Comparison of ENCODE assay signal across 17 mouse cellular contexts in the genomic region with DNA sequence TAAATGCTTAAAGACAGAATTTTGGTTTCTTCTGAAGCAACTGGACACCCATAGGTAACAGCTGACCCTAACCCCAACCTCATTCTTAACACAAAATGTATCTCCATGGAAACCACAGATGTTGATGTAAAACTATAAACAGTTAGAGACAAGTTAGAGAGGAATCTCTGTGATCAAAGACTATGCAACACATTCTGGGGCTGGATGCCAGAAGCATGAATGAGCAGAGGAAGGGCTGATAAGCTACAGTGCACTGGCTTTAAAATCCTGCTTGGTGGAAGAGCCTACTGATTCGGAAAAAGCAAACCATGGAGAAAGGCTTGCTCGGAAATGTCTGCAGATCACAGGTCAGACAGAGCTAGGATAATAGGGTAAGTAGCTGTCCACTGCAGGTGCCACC. TPM values are rescaled to one million over a fixed set of nuclear protein-coding genes. Genes with fewer than 3 reads are reported as not detected.
DNase-seq lines count a peak whose midpoint lies in the region; TF ChIP-seq lines count a peak whose summit lies in the region.
"Had no signal": no experiment of that assay in that cellular context is flagged by ENCODE, and none has a peak within 500 bp of the region (broad histone marks: within the 10 kb centered on the region; RNA-seq: fewer than 3 reads in every experiment).

No protein-coding gene starts in this region.

- H3K27me3 ChIP-seq in heart, adult 2 months (ENCODE audit: control insufficient read depth, insufficient read depth, low read length), result no peaks in the 10 kb centered on the region
- H3K27me3 ChIP-seq: forebrain, embryonic 15.5 days; hindbrain, embryonic 15.5 days; liver, embryonic 15.5 days; neural tube, embryonic 12.5 days had no signal

- no peak overlapping the region for H3K9ac ChIP-seq in heart, adult 2 months (ENCODE audit: low read depth, low read length)
- H3K9ac ChIP-seq: forebrain, embryonic 15.5 days; hindbrain, embryonic 15.5 days; liver, embryonic 15.5 days; neural tube, embryonic 12.5 days had no signal

- H3K4me3 ChIP-seq in heart, adult 2 months, result no peak overlapping the region
- no peak overlapping the region for H3K4me3 ChIP-seq in lung, adult 2 months (replicated peaks; ENCODE audit: extremely low read depth, low read depth, low read length)
- no peak overlapping the region for H3K4me3 ChIP-seq in embryonic fibroblast, embryonic 13.5 days (ENCODE audit: insufficient read depth, low read length)
- no peak overlapping the region for H3K4me3 ChIP-seq in layer of hippocampus, adult 2 months
- H3K4me3 ChIP-seq: forebrain, embryonic 15.5 days; hindbrain, embryonic 15.5 days; liver, embryonic 15.5 days; neural tube, embryonic 12.5 days had no signal

- TF ChIP-seq CTCF in heart, adult 2 months (IDR thresholded peaks at IDR 0.05), result no peak
- no peak for TF ChIP-seq CTCF in lung, adult 2 months (IDR thresholded peaks at IDR 0.05; ENCODE audit: insufficient read depth, low read length)
- no peak for TF ChIP-seq CTCF in embryonic fibroblast, embryonic 13.5 days (IDR thresholded peaks at IDR 0.05; ENCODE audit: borderline replicate concordance, insufficient read depth, low read length)
- TF ChIP-seq CTCF in layer of hippocampus, adult 2 months (conservative IDR thresholded peaks at IDR 0.05), result no peak

- TF ChIP-seq EP300 in heart, adult 2 months (IDR thresholded peaks at IDR 0.05; ENCODE audit: insufficient read depth, low read depth, low read length), result no peak

- peaks cover 40% of the 10 kb centered on the region for H3K36me3 ChIP-seq in heart, adult 2 months (ENCODE audit: control insufficient read depth, insufficient read depth, low read length)
- H3K36me3 ChIP-seq: forebrain, embryonic 15.5 days; hindbrain, embryonic 15.5 days; liver, embryonic 15.5 days; neural tube, embryonic 12.5 days had no signal

- no peaks in the 10 kb centered on the region for H3K79me2 ChIP-seq in heart, adult 2 months (replicated peaks; ENCODE audit: control insufficient read depth, insufficient read depth, low read length)

- DNase-seq in heart, adult 2 months, result no peak
- DNase-seq in heart, adult 8-10 months (ENCODE audit: low spot score), result no peak
- peak; percentile 26 to 47 for DNase-seq in lung, adult 18-20 months
- no peak for DNase-seq in lung, adult 2 months
- peak; percentile 55 for DNase-seq in lung, postnatal 14 days
- no peak for DNase-seq in layer of hippocampus, adult 2 months (ENCODE audit: low spot score in 2 of 2)
- no peak for DNase-seq in layer of hippocampus, postnatal 10 days (ENCODE audit: low spot score in 2 of 2)
- DNase-seq: cerebellum, adult 2 months; kidney, postnatal 14 days had no signal

- peaks cover 29% of the 10 kb centered on the region for H3K4me1 ChIP-seq in heart, adult 2 months (ENCODE audit: control insufficient read depth, insufficient read depth, low read length)
- peaks cover 22% of the 10 kb centered on the region for H3K4me1 ChIP-seq in lung, adult 2 months (ENCODE audit: control insufficient read depth, insufficient read depth, low read length)
- H3K4me1 ChIP-seq in embryonic fibroblast, embryonic 13.5 days (ENCODE audit: control insufficient read depth, insufficient read depth, low read length), result peaks cover 34% of the 10 kb centered on the region
- H3K4me1 ChIP-seq: forebrain, embryonic 15.5 days; hindbrain, embryonic 15.5 days; liver, embryonic 15.5 days; neural tube, embryonic 12.5 days had no signal

- H3K27ac ChIP-seq in heart, adult 2 months, result peak overlapping the region; percentile 39
- peak overlapping the region; percentile 67; the same call in 1 of the 2 replicates for H3K27ac ChIP-seq in embryonic fibroblast, embryonic 13.5 days (ENCODE audit: insufficient read depth, low read length)
- H3K27ac ChIP-seq in layer of hippocampus, adult 2 months, result no peak overlapping the region
- H3K27ac ChIP-seq: forebrain, embryonic 15.5 days; hindbrain, embryonic 15.5 days; liver, embryonic 15.5 days; neural tube, embryonic 12.5 days had no signal

- intact Hi-C loops in heart, adult 2 months (cut with DNase I), result no loop called here

- 28% methylated on average over 2 of the region's 2 CpGs for WGBS in heart, adult 2 months
- 31% methylated on average over 2 of the region's 2 CpGs for WGBS in lung, adult 2 months

- no peak for TF ChIP-seq POLR2A in heart, adult 2 months (IDR thresholded peaks at IDR 0.05; ENCODE audit: insufficient read depth, low read depth, low read length)
- no peak for TF ChIP-seq POLR2A in lung, adult 2 months (IDR thresholded peaks at IDR 0.05; ENCODE audit: borderline replicate concordance, extremely low read depth, low read depth, low read length)
- TF ChIP-seq POLR2A in embryonic fibroblast, embryonic 13.5 days (IDR thresholded peaks at IDR 0.05; ENCODE audit: low read depth, low read length), result no peak

RNA-seq across cellular contexts. Expression of gene Gm9913, which starts 31.7 kb away (rescaled TPM):
- under 1 TPM; 0.21 to 0.23 TPM for total RNA-seq in heart, adult 2 months (2021)
- 0.29 and 0.35 TPM in 2 replicates for polyA plus RNA-seq in heart, adult 2 months (2012; rRNA removed)
- under 1 TPM; 0.09 to 0.14 (median 0.10) TPM for total RNA-seq in heart, adult 8-10 months (2022)
- polyA plus RNA-seq in lung, adult 2 months (2012; rRNA removed), result 0.43 and 0.52 TPM in 2 replicates
- 1.3 and 1.4 TPM in 2 replicates for polyA plus RNA-seq in embryonic fibroblast, embryonic 13.5 days (2011; ENCODE audit: insufficient read length, low read depth, missing spikeins)
- total RNA-seq in layer of hippocampus, adult 2 months (2021), result under 1 TPM; 0.33 to 0.49 TPM
- total RNA-seq in layer of hippocampus, postnatal 10 days (2021), result under 1 TPM; 0.16 to 0.22 TPM
- total RNA-seq: common myeloid progenitor, adult 5-6 weeks; granulocyte monocyte progenitor cell, adult 5-6 weeks; monocyte, adult 5-6 weeks had no signal

RNA-seq across cellular contexts. Expression of gene Fbn1, which starts 34.6 kb away (rescaled TPM):
- total RNA-seq in heart, adult 2 months (2021), result 10 to 100 TPM; 28.8 to 43.9 TPM
- polyA plus RNA-seq in heart, adult 2 months (2012; rRNA removed), result 15.0 and 27.6 TPM in 2 replicates
- total RNA-seq in heart, adult 8-10 months (2022), result 10 to 100 TPM; 17.4 to 32.9 (median 23.8) TPM
- polyA plus RNA-seq in lung, adult 2 months (2012; rRNA removed), result 20.2 and 30.6 TPM in 2 replicates
- 593 and 598 TPM in 2 replicates for polyA plus RNA-seq in embryonic fibroblast, embryonic 13.5 days (2011; ENCODE audit: insufficient read length, low read depth, missing spikeins)
- 10 to 100 TPM in 1 of 2 experiments, 1 to 10 TPM in 1; 8.7 to 10.4 TPM for total RNA-seq in layer of hippocampus, adult 2 months (2021)
- 10 to 100 TPM; 10.3 to 13.2 TPM for total RNA-seq in layer of hippocampus, postnatal 10 days (2021)
- total RNA-seq: monocyte, adult 5-6 weeks had no signal

Comparison
In these comparisons a context has a peak if more than half of its experiments do, and no peak if none do; other contexts are left out.
1. DNase-seq: peak in lung, adult 18-20 months (2 of 2) and lung, postnatal 14 days (single experiment); none in heart, adult 2 months (0 of 2), heart, adult 8-10 months (single experiment), lung, adult 2 months (single experiment), layer of hippocampus, adult 2 months (0 of 2) and layer of hippocampus, postnatal 10 days (0 of 2).